Mouse (Mus musculus) heart, adult 2 months (tissue): ENCODE results near the gene Actl6a.

Source experiments
- CTCF ChIP-seq: fragments of 200-600 bp; IDR thresholded peaks from 2 replicates; pipeline ENCODE4 v1.8.1; 2022; ENCODE audit warnings: antibody characterized with exemption, mild to moderate bottlenecking, moderate library complexity
- EP300 ChIP-seq: fragments of 200-500 bp; IDR thresholded peaks from 2 replicates; pipeline ENCODE4 v1.6.1; 2011; ENCODE audit warnings: low read depth, low read length, control low read depth; ENCODE audit not compliant: insufficient read depth
- POLR2A ChIP-seq: fragments of 200-500 bp; IDR thresholded peaks from 2 replicates; pipeline ENCODE4 v1.6.1; 2011; ENCODE audit warnings: mild to moderate bottlenecking, low read depth, low read length, control low read depth; ENCODE audit not compliant: insufficient read depth

DNA sequence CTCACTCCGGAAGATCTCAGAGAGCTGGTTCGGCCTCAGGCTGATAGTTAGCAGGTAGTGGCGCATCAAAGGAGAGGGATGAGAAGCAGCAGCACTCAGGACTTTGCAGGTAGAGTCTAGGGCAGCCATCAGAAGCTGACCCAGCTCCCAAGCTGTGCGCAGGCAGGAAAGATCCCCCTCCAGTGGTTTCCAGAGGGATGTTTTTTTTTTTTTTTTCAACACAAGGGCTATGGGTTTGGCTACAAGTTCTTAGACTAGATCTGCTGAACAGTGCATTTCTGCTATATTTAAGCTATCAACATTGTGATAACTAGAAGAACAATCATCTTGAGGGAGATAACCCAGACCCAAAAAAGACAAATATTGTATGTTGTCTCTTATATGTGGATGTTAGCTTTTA, 18.9 kb upstream of the Actl6a start:
- TF ChIP-seq CTCF (peak; percentile 27), POLR2A (no peak), EP300 (no peak)
